Mouse (Mus musculus) ovary, adult 10 weeks (tissue): ENCODE data around the gene Krt17. TPM values are rescaled to one million over a fixed set of nuclear protein-coding genes. Genes with fewer than 3 reads are reported as not detected.

Source experiments
- polyA plus RNA-seq: library from polyadenylated mRNA; stranded (reverse); fragments of 350-450 nt; fragmentation: Illumina TruSeq; extraction: RNeasy Lipid Tissue Mini Kit (QIAGEN cat#74804); gene quantifications from one replicate; pipeline ENCODE4 v1.2.3, GENCODE M21; 2014

The Krt17 gene
- not detected for polyA plus RNA-seq

GRCm38 (mm10) chr11:100260514-100261234, at the start of gene Krt17:
Gene Krt17 (minus strand): TSS chr11:100261029.

DNA sequence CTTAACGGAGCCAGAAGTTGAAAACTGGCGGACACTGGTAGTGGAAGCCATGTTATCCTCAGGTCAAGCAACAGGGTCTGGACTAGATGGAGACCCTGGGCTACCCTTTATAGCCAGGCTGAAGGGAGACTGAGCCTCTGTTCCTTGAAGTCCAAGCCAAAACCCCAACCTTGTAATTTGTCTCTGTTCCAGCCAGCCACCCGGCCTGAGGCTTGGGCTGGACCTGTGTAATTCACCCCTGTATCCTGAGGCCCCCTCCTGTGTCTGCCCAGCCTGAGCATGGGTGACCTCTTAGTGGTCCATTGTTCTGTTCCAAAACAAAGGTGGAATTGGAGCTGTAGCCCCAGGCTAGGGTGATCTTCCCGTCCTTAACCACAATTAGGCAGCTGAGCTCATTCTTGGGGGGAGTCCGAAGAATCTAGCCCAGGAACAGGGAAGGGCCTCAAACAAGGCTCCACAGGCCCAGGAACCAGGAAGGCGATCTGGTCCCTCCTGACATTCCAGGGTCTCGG, 9.0 kb upstream of the Krt17 start, which contains the start of gene Krt42:
Gene Krt42 (minus strand): TSS at position 51 of the 512 bp plus-strand sequence.

DNA sequence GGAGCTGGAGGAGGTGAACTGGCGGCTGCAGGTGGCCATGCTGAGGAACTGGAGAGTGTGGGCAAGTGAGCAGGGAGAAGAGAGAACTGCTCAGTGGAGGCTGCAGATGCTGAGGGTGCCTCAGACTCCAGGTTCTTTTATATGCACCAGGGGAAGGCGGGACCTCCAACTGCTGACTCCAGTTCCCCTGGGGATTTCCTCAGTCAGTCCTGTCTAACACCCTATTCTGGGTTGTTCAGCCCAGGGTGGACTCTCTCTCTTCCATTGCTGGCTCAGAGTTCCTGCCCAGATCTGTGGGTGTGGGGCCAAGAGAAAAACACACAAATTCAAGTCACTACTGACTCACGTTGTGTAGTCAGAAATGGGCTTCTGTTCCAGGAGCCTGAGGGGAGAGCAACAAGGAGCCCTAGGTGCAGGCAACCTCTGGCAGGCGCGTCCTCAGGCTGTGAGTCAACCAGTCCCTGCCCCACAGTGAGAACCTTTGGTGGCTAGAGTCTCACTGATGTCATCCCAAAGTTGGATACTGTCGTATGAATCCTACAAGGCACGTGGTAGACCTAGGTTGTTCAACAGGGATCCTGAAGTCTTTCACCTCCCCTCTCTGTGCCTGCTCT, 11.9 kb downstream of the Krt17 start, which contains the start of gene Krt16:
Gene Krt16 (minus strand): TSS at position 51 of the 614 bp plus-strand sequence.

GRCm38 (mm10) chr11:100207498-100207897, 53.3 kb downstream of the Krt17 start, which contains the start of gene Krt14:
Gene Krt14 (minus strand): TSS chr11:100207548.

Other genes with a start within 250 kb of the Krt17 start
- not detected for gene Krt33a, start 244.8 kb downstream of the Krt17 start, polyA plus RNA-seq
- not detected for gene Krt33b, start 231.2 kb downstream of the Krt17 start, polyA plus RNA-seq
- gene Krt34, start 219.5 kb downstream of the Krt17 start, polyA plus RNA-seq, result not detected
- gene Krt31, start 210.5 kb downstream of the Krt17 start, polyA plus RNA-seq, result not detected
- gene Krt32, start 172.8 kb downstream of the Krt17 start, polyA plus RNA-seq, result not detected
- gene Krt35, start 164.8 kb downstream of the Krt17 start, polyA plus RNA-seq, result not detected
- not detected for gene Krt36, start 155.4 kb downstream of the Krt17 start, polyA plus RNA-seq
- not detected for gene Krt13, start 139.5 kb downstream of the Krt17 start, polyA plus RNA-seq
- not detected for gene Krt15, start 125.1 kb downstream of the Krt17 start, polyA plus RNA-seq
- 5.7 TPM for gene Krt19, start 112.4 kb downstream of the Krt17 start, polyA plus RNA-seq
- not detected for gene Krt9, start 67.8 kb downstream of the Krt17 start, polyA plus RNA-seq
- not detected for gene Krt14, start 53.5 kb downstream of the Krt17 start, polyA plus RNA-seq
- gene Krt16, start 12.1 kb downstream of the Krt17 start, polyA plus RNA-seq, result not detected
- not detected for gene Krt42, start 8.8 kb upstream of the Krt17 start, polyA plus RNA-seq
- gene Eif1, start 58.9 kb upstream of the Krt17 start, polyA plus RNA-seq, result 1,574 TPM
- gene Gast, start 73.4 kb upstream of the Krt17 start, polyA plus RNA-seq, result not detected
- 0.48 TPM for gene Hap1, start 95.1 kb upstream of the Krt17 start, polyA plus RNA-seq
- gene Jup, start 136.7 kb upstream of the Krt17 start, polyA plus RNA-seq, result 1.7 TPM
- 5.7 TPM for gene P3h4, start 153.8 kb upstream of the Krt17 start, polyA plus RNA-seq
- 6.8 TPM for gene Fkbp10, start 154.7 kb upstream of the Krt17 start, polyA plus RNA-seq
- gene Nt5c3b, start 180.8 kb upstream of the Krt17 start, polyA plus RNA-seq, result 46.1 TPM
- 0.46 TPM for gene Klhl10, start 180.9 kb upstream of the Krt17 start, polyA plus RNA-seq
- 43.0 TPM for gene Klhl11, start 211.7 kb upstream of the Krt17 start, polyA plus RNA-seq